Mouse (Mus musculus) WW6 (cell line): ENCODE data around the gene Rmnd5a.
A peak's percentile ranks its signal among the peaks of the same experiment; 100 is the strongest.

ENCODE experiments used
- DNase-seq: peaks from one replicate; pipeline ENCODE4 v3.0.0-alpha.2; 2013; ENCODE audit warnings: low read depth, low spot score

Rmnd5a gene

DNA sequence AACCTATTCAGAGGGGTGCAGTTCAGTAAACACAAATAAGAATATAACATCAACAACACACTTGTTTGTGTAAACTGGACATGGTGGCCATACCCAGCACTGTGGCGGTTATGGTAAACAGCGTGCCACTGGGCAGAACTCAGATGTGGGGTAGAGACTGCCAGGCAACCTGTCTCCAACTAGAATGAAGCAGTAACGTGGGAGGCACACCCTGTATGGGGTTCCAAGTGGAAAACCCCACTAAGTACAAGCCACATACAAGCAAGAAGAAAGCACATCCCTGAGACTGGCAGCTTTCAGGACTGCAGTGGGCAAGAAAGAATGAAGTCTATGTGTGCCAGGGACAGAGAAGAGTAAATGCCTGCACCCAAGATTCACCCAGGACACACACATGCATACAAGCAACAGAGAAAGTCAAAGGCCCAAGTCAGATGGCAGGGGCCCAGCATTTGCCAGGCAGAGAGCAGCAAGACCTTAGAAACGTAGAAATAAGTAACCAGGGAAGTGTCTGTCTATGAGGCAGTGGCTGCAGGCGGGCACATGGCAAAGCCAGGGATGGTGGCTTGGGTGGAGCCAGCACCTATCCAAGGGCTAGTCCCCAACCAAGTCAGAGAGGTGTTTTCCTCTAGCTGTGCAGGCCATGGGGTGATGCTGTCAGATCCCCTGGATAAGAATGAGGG is 68.3 kb downstream of the Rmnd5a start:
- no peak for DNase-seq

DNA sequence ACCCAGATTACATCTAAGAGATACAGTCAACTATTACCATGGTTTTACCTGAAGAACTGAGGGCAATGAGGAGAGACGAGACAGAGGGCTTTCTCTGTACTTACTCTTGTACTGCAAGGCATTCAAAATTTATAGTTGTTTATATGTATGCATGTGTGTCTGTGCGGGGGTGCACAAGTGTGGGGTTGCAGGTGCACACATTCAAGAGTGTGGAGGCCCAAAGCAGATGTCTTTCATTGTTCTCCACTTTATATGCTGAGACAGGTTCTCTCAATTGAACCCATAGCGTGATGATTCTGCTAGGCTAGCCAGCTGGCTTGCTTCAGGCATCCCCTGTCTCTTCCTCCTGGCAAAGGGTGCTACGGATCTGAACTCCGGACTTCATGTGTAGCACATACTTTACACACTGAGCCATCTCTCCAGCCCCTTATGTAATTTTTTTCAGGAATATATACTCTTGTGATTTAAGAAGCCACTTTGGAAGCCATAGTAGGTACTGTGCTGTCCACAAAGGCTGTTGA is 69.3 kb downstream of the Rmnd5a start:
- no peak for DNase-seq

DNA sequence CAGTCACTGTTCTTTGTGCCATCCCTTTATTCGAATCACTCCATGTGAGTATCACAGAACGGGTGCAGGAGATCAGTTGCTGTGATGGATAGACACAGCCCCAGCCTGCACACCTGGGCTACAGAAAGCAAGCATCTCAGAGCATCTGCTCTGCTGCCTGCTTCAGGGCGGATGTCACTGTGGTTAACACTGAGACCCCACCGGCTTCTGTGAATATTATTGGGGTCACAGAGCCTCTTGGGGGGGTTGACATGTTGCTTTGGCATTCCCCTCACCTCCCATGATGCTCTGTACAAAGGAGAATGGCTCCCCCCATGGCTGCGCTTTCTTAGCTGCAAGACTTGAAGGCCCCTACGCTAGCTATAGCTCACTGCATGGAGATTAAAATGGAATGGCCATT is 71.0 kb downstream of the Rmnd5a start:
- DNase-seq: no peak

DNA sequence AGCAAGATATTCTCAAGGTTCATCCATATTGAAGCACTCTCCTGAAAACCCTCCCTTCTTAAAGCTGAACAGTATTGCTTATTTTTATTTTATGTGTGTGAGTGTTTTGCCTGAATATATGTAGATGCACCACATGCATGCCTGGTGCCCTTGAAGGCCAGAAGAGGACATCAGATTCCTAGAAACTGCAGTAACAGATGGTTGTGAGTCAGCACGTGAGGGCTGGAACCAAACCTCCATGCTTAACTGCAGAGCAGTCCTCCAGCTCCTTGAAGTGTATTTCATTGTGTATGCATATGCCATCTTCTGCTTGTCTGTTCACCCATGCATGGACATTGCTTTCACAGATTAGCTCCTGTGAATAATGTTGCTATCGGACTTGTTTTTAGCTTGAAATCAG is 76.4 kb downstream of the Rmnd5a start:
- DNase-seq: no peak

DNA sequence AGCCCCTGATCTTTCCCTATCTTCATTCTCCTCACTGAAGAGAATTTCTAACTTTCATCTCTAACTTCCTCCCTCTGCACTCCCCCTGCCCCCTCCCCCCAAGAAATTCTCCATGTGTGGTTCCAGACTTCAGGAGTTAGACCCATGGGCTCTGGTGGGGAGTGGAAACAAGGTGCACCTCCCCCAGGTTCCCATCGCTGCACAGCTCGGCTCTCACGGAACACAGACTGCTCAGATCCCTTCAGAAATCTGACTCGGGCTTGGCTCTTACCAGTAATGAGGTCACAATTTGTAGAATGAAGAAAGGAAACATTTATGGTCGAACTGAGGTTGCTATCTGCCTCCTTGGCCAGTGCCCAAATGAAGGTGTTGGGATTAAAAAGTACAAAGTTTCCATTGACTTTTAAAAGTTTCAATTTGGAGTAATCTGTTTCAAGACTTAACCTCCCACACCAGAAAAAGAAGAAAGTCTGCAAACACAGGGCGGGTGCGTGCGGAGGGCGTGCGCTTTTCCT is 79.2 kb downstream of the Rmnd5a start:
- DNase-seq: no peak

DNA sequence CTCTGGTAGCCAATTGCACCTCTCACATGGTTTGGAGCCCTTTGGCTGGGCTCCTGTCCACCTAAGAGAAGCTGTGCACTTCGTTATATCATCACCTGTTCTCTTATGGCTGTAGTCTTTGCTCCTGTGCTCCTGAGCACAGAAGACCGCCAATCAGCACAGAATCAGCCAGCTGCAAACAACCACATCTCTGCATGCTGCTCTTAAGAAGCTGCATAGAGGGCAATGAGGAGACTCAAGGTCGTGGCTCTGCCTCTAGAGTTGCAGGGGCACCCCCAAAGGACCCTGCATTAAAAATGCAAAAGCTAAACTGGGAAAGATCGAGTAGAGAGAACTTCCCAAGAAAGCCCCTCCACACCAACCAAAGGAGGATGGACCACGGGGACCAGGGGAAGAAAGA is 79.7 kb downstream of the Rmnd5a start:
- no peak for DNase-seq

DNA sequence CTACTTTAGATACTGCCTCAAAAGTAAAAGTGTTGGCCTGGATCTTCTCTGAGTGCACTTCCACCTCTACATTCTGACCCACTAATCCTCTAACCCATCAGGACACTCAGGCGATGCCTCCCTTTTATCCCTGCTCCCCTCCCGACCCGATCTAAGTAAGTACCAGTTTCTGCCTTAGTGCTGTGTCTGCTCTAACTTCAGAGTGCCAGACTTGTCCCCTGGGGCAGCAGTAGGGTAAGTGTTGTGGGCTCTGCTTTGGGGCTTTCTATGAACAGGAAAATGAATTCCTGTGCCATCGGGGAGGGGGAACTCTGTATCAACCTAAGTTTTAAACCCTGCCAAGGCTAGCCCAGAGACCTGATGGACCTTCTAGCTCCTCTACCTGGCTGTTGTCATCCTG is 80.2 kb downstream of the Rmnd5a start:
- no peak for DNase-seq

DNA sequence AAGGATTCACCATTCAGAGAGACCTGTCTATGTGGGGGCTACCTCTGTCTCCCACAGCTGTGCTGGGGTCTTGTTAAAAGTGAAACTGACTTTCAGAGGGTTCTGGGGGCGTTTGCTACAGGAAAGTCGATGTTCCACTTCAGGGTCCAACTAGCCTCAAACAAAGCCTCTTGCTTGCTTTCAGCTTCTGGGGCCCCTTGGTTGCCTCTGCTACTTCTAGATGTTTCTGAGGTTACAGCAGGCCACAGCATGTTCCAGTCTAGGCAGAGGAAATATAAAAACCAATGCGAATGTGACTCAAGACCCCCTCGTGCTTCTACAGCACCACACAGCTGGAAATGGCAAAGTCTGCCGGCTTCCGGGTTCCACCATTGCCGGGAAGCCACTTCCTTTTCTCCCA is 82.9 kb downstream of the Rmnd5a start:
- no peak for DNase-seq

DNA sequence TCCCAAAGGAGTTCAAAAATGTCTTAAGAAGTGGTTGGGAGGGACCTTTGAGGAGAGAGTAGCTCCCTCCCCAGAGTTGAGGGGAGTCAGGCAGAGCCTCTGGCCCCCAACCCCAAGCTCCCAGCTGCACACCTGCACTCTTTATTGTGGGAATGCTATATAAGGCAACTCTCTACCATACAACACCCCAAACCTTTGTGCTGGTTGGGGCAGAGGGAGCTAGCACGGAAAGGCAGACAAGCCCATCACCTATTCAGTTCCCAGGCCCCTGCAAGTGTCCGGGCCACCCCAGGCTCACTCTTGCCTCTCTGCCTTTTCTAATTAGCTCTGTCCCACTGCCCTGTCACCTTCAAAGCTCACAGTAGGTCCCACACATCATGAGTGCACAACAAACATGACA is 86.7 kb downstream of the Rmnd5a start:
- DNase-seq: no peak

DNA sequence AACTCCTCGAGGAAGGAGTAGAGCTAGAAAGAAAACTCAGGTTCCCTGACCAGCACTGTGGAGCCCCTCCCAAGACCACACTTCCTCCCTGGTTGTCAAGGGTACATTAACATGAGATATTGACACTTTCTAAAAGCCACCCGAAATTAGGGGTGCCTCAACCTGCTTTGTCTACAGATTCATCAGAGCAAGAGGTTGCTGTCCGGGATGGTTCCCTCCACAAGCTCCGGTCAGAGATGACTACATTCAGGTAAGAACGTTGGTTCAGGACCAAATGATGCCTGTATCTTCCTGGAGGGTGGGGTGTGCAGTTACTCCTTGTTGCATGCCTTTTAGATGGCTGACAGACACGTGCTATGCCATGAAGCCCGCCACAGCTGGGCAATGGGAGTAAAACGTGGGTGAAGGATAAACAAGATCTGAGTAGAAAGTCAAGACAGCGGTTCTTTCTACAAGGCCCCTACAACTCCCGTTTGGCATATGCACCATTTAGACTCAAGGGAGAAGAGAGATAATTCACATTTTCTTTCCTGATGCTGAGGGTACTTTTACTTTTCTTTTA is 87.5 kb downstream of the Rmnd5a start:
- DNase-seq: no peak

DNA sequence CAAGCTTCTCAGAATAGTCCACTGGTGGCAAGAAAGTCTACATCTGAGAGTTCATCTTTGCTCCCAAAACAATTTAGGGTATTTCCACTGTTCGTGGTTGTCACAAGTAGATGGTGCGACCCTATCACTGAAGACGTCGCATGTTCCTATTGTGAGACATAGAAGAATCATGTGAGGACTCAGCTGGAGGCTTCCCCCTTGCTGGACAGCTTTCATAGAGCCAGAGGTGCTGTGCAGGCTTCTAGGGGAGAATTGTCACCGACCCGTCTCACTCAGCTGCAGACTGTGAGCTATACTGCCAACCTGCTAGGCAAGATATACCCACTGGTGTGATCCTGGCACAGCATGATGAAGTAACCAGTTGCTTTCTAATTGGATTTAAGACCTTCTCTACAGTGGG is 88.2 kb downstream of the Rmnd5a start:
- DNase-seq: no peak

DNA sequence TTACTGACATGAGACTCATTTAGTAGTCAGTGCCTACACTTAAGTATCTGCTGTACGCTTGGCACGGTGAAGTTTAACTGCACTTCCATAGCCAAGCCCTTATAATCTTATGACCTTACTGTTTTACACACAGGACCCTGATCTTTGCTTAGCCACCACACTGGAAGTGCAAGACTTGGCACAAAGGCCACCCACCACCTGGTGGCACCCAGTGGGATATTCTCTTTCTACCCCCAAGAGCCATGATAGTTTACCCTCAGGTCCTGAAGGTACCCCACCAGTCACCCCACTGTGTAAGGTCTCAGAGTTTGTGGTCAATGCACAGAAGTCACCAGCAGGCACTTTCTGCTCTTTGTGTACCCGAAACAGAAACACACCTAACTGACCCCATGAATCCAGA is 89.2 kb downstream of the Rmnd5a start:
- no peak for DNase-seq

DNA sequence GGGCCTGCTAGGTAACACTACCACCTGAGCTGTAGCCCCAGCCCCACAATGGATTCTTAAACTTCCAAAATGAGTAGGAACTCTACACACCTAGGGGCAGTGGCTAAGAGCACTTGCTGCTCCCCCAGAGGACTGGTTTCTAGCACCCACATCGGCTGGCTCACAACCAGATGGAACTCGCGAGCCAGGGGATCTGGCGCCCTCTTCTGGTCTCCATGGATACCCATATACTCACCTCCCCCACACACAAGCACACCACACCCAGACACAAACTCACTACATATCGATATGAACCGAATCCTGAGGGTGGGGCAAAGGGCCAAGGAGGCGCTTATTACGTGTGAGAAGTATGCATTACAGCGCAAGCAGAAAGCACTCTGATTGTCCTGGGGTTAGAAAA is 92.4 kb downstream of the Rmnd5a start:
- peak; percentile 7 for DNase-seq

DNA sequence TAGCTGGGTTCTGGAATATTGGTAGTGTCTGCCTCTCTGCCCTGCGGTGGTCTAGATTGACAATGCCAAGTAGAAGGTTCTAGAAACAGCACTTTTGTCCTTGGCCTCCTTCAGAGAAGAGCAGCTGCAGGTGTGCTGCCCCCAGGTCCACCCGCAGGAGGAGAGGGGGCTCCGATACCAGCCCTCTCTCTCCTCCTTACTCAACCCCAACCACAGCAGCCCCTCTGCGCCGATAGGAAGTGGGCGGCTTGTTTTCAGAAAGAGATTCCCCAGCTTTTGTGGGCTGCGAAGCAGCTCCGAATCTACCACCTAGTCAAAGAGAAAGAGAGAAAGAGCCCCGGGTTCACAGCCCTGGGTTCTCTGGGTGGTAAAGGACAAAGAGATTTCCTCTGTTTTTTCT is 99.3 kb downstream of the Rmnd5a start:
- no peak for DNase-seq

DNA sequence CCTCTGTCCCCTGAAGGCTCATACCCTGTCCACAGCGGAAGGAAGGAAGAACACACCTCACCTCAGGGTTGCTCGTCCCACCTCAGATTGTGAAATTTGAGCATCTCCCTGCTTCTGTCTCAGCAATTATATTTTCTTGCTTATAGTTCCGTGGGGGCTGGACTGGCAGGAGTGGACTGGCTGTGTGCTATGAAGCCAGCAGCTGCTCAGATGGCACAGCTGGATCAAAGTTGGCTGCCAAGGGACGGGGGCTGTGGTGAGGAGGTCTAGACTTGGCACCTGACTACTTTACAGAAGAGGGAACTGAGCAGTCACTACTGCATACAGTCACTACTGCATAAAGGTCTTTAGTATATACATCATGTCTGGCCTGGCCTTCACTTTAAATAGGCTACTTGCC is 101.1 kb downstream of the Rmnd5a start:
- no peak for DNase-seq

DNA sequence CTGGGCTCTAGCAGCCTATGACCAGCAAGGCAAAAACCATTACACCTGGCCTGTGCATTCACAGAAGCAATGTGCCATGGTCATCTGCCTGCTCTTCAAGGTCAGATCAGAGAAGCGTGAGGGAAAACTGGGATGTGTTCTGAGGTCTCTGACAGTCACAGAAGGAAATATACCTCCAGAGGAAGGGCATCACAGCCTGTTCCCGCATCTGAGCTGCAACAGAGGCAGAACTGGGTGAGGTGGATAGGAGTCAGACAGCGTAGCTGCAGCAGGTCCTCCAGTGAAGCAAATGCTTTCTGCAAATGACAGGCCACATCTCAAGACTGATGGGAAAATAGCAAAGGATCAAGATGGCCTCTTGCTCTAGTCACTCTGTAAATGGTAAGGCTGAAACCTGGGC is 101.5 kb downstream of the Rmnd5a start:
- no peak for DNase-seq
